In the genomic region with DNA sequence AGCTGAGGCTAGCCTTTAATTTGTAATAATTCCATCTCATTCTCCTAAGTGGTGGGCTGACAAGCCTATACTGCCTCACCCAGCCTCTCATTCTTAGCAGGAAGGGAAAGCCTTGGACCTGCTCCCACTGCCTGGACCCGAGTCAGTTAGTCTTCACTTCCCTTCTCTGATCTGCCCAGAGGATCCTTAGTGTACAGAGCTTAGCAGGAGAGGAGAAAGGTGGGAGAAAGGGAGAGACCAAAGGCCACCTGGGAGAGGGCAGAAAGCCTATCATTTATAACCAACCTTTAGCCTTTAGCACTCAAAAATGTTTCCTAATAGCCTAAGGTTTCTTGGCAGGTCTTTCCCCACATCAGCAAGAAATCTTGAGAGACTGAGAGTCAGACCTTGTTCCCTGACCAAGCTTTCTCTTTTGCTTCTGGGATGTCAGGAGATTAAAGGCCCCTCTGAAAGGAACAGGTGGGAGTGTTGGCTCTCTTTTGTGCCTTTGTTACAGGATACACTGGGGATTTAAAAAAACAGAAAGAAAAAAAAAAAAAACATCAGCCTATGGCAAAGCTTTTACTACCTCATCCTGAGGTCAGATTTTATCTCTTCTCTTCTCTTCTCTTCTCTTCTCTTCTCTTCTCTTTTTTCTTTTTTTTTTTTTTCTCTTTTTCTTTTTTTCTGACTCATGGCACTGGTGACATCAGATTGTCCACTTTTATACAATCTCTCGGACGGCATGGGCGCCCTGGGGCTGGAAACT, we compare ENCODE assay signal across 9 mouse cellular contexts. TPM values are rescaled to one million over a fixed set of nuclear protein-coding genes. Genes with fewer than 3 reads are reported as not detected.
A peak's percentile ranks its signal among the peaks of the same experiment; 100 is the strongest.
DNase-seq lines count a peak whose midpoint lies in the region; ATAC-seq lines count a peak whose summit lies in the region.
"Had no signal": no experiment of that assay in that cellular context is flagged by ENCODE, and none has a peak within 500 bp of the region (broad histone marks: within the 10 kb centered on the region; RNA-seq: fewer than 3 reads in every experiment).

No protein-coding gene starts in this region.

- peaks cover 29% of the 10 kb centered on the region for H3K4me1 ChIP-seq in kidney, embryonic 14.5 days (ENCODE audit: control insufficient read depth, insufficient read depth, low read length)
- H3K4me1 ChIP-seq in forebrain, embryonic 16.5 days (replicated peaks; ENCODE audit: control insufficient read depth, insufficient read depth, low read length) = peaks cover 36% of the 10 kb centered on the region
- peaks cover 72% of the 10 kb centered on the region for H3K4me1 ChIP-seq in liver, embryonic 12.5 days

- H3K27me3 ChIP-seq in kidney, embryonic 14.5 days (ENCODE audit: control insufficient read depth, insufficient read depth, low read length) = no peaks in the 10 kb centered on the region
- H3K27me3 ChIP-seq in forebrain, embryonic 16.5 days (replicated peaks; ENCODE audit: control insufficient read depth, insufficient read depth, low read length) = no peaks in the 10 kb centered on the region
- peaks cover 13% of the 10 kb centered on the region; the same call in 1 of the 2 replicates for H3K27me3 ChIP-seq in liver, embryonic 12.5 days (replicated peaks)

- DNase-seq in kidney, adult 8-10 months = peak; percentile 67 to 82
- peak; percentile 39 for DNase-seq in brain, adult 2 months (ENCODE audit: low read depth, low spot score)
- DNase-seq in left cerebral cortex, postnatal 10 days (ENCODE audit: extremely low spot score in 1 of 2, low spot score in 2 of 2) = no peak
- DNase-seq in adrenal gland, postnatal 25 days = no peak
- DNase-seq: lung, embryonic 14.5 days had no signal

- H3K9me3 ChIP-seq in kidney, embryonic 14.5 days (ENCODE audit: control insufficient read depth, low read length) = no peaks in the 10 kb centered on the region
- H3K9me3 ChIP-seq in forebrain, embryonic 16.5 days (ENCODE audit: control insufficient read depth, low read length) = no peaks in the 10 kb centered on the region
- no peaks in the 10 kb centered on the region for H3K9me3 ChIP-seq in liver, embryonic 12.5 days (replicated peaks)

- WGBS in kidney, embryonic 14.5 days = 30% methylated on average over 4 of the region's 4 CpGs
- 40% methylated on average over 4 of the region's 4 CpGs for WGBS in forebrain, embryonic 16.5 days
- 32% methylated on average over 4 of the region's 4 CpGs for WGBS in liver, embryonic 12.5 days (ENCODE audit: insufficient replicate concordance)

- H3K4me3 ChIP-seq in kidney, embryonic 14.5 days (ENCODE audit: low read length) = no peak overlapping the region
- H3K4me3 ChIP-seq in forebrain, embryonic 16.5 days (replicated peaks; ENCODE audit: low read length) = no peak overlapping the region
- no peak overlapping the region for H3K4me3 ChIP-seq in liver, embryonic 12.5 days

- no peak for ATAC-seq in kidney, embryonic 14.5 days (ENCODE audit: low FRiP score, low TSS enrichment)
- ATAC-seq in forebrain, embryonic 16.5 days = no peak
- no peak for ATAC-seq in liver, embryonic 12.5 days
- ATAC-seq in granulocyte monocyte progenitor cell, adult 5-6 weeks (replicated peaks; ENCODE audit: poor library complexity, severe bottlenecking) = no peak

- no peak overlapping the region for H3K27ac ChIP-seq in kidney, embryonic 14.5 days (ENCODE audit: low read depth, low read length)
- no peak overlapping the region for H3K27ac ChIP-seq in forebrain, embryonic 16.5 days (ENCODE audit: low read length)
- H3K27ac ChIP-seq in liver, embryonic 12.5 days = peak overlapping the region; percentile 8; the same call in 1 of the 2 replicates

- no peaks in the 10 kb centered on the region for H3K36me3 ChIP-seq in kidney, embryonic 14.5 days (ENCODE audit: control insufficient read depth, insufficient read depth, low read length)
- H3K36me3 ChIP-seq in forebrain, embryonic 16.5 days (ENCODE audit: control insufficient read depth, insufficient read depth) = no peaks in the 10 kb centered on the region
- H3K36me3 ChIP-seq in liver, embryonic 12.5 days = no peaks in the 10 kb centered on the region

- no peak overlapping the region for H3K4me2 ChIP-seq in kidney, embryonic 14.5 days (replicated peaks; ENCODE audit: low read depth, low read length)
- H3K4me2 ChIP-seq in forebrain, embryonic 16.5 days (ENCODE audit: low read length) = peak overlapping the region; percentile 35
- H3K4me2 ChIP-seq in liver, embryonic 12.5 days = peak overlapping the region; percentile 99
- H3K4me2 ChIP-seq: lung, embryonic 14.5 days had no signal

- intact Hi-C loops in left cerebral cortex, postnatal 10 days (cut with DNase I) = no loop called here

- no peak overlapping the region for H3K9ac ChIP-seq in kidney, embryonic 14.5 days (ENCODE audit: low read depth, low read length)
- H3K9ac ChIP-seq in forebrain, embryonic 16.5 days (replicated peaks; ENCODE audit: low read depth, low read length) = no peak overlapping the region
- peak overlapping the region; percentile 14; the same call in 1 of the 2 replicates for H3K9ac ChIP-seq in liver, embryonic 12.5 days
- H3K9ac ChIP-seq: lung, embryonic 14.5 days had no signal

RNA-seq across cellular contexts. Expression of a gene that starts 3.0 kb away (rescaled TPM):
- 3.5 and 6.0 TPM in 2 replicates for polyA plus RNA-seq in kidney, embryonic 14.5 days (2014; fragmentation: Nextera tagmentation; extraction: Ambion mirVana)
- polyA plus RNA-seq in forebrain, embryonic 16.5 days (2015; fragmentation: Nextera tagmentation; extraction: Ambion mirVana) = 12.5 and 16.4 TPM in 2 replicates
- 5.9 and 6.3 TPM in 2 replicates for polyA plus RNA-seq in liver, embryonic 12.5 days (2016; fragmentation: Nextera tagmentation; extraction: Ambion mirVana)
- 12.7 and 20.1 TPM in 2 replicates for total RNA-seq in granulocyte monocyte progenitor cell, adult 5-6 weeks (2014; fragmentation: Nextera tagmentation)
- total RNA-seq in granulocyte monocyte progenitor cell, adult 5-6 weeks (2017) = 6.2 and 7.3 TPM in 2 replicates
- total RNA-seq in left cerebral cortex, postnatal 10 days (2021) = 10 to 100 TPM; 48.4 to 51.2 TPM
- 23.0 and 24.0 TPM in 2 replicates for total RNA-seq in adrenal gland, postnatal 25 days (2021)

RNA-seq across cellular contexts. Expression of a gene that starts 21.1 kb away (rescaled TPM):
- polyA plus RNA-seq in kidney, embryonic 14.5 days (2014; fragmentation: Nextera tagmentation; extraction: Ambion mirVana) = 10.0 TPM in 2 replicates
- 3.6 and 4.2 TPM in 2 replicates for polyA plus RNA-seq in forebrain, embryonic 16.5 days (2015; fragmentation: Nextera tagmentation; extraction: Ambion mirVana)
- polyA plus RNA-seq in liver, embryonic 12.5 days (2016; fragmentation: Nextera tagmentation; extraction: Ambion mirVana) = 5.2 TPM in 2 replicates
- total RNA-seq in granulocyte monocyte progenitor cell, adult 5-6 weeks (2014; fragmentation: Nextera tagmentation) = 2.0 and 3.8 TPM in 2 replicates
- 2.3 and 3.4 TPM in 2 replicates for total RNA-seq in granulocyte monocyte progenitor cell, adult 5-6 weeks (2017)
- 1 to 10 TPM; 2.9 to 4.0 TPM for total RNA-seq in left cerebral cortex, postnatal 10 days (2021)
- 9.4 and 10.0 TPM in 2 replicates for total RNA-seq in adrenal gland, postnatal 25 days (2021)

RNA-seq across cellular contexts. Expression of a gene that starts 24.6 kb away (rescaled TPM):
- polyA plus RNA-seq in kidney, embryonic 14.5 days (2014; fragmentation: Nextera tagmentation; extraction: Ambion mirVana) = 0.51 and 0.97 TPM in 2 replicates
- polyA plus RNA-seq in forebrain, embryonic 16.5 days (2015; fragmentation: Nextera tagmentation; extraction: Ambion mirVana) = 1.2 and 1.3 TPM in 2 replicates
- polyA plus RNA-seq in liver, embryonic 12.5 days (2016; fragmentation: Nextera tagmentation; extraction: Ambion mirVana) = 0.89 and 1.2 TPM in 2 replicates
- 0.17 TPM in 1 of 2 replicates, not detected in the other for total RNA-seq in granulocyte monocyte progenitor cell, adult 5-6 weeks (2014; fragmentation: Nextera tagmentation)
- 0.22 TPM in 1 of 2 replicates, not detected in the other for total RNA-seq in granulocyte monocyte progenitor cell, adult 5-6 weeks (2017)
- total RNA-seq in left cerebral cortex, postnatal 10 days (2021) = 1 to 10 TPM; 3.1 to 3.3 TPM
- total RNA-seq in adrenal gland, postnatal 25 days (2021) = 12.7 and 14.6 TPM in 2 replicates

RNA-seq across cellular contexts. Expression of a gene that starts 47.8 kb away (rescaled TPM):
- 56.4 and 103 TPM in 2 replicates for polyA plus RNA-seq in kidney, embryonic 14.5 days (2014; fragmentation: Nextera tagmentation; extraction: Ambion mirVana)
- 54.8 and 58.5 TPM in 2 replicates for polyA plus RNA-seq in forebrain, embryonic 16.5 days (2015; fragmentation: Nextera tagmentation; extraction: Ambion mirVana)
- 46.6 and 47.9 TPM in 2 replicates for polyA plus RNA-seq in liver, embryonic 12.5 days (2016; fragmentation: Nextera tagmentation; extraction: Ambion mirVana)
- total RNA-seq in granulocyte monocyte progenitor cell, adult 5-6 weeks (2014; fragmentation: Nextera tagmentation) = 154 and 174 TPM in 2 replicates
- total RNA-seq in granulocyte monocyte progenitor cell, adult 5-6 weeks (2017) = 115 and 127 TPM in 2 replicates
- total RNA-seq in left cerebral cortex, postnatal 10 days (2021) = 100 to 1,000 TPM; 117 to 121 TPM
- 147 and 166 TPM in 2 replicates for total RNA-seq in adrenal gland, postnatal 25 days (2021)

RNA-seq across cellular contexts. Expression of a gene that starts 53.4 kb away (rescaled TPM):
- 78.2 and 99.5 TPM in 2 replicates for polyA plus RNA-seq in kidney, embryonic 14.5 days (2014; fragmentation: Nextera tagmentation; extraction: Ambion mirVana)
- polyA plus RNA-seq in forebrain, embryonic 16.5 days (2015; fragmentation: Nextera tagmentation; extraction: Ambion mirVana) = 86.1 and 90.2 TPM in 2 replicates
- 65.7 and 69.3 TPM in 2 replicates for polyA plus RNA-seq in liver, embryonic 12.5 days (2016; fragmentation: Nextera tagmentation; extraction: Ambion mirVana)
- total RNA-seq in granulocyte monocyte progenitor cell, adult 5-6 weeks (2014; fragmentation: Nextera tagmentation) = 141 and 143 TPM in 2 replicates
- 58.0 and 74.5 TPM in 2 replicates for total RNA-seq in granulocyte monocyte progenitor cell, adult 5-6 weeks (2017)
- 100 to 1,000 TPM; 312 to 326 TPM for total RNA-seq in left cerebral cortex, postnatal 10 days (2021)
- total RNA-seq in adrenal gland, postnatal 25 days (2021) = 182 and 184 TPM in 2 replicates

Comparison
In these comparisons a context has a peak if more than half of its experiments do, and no peak if none do; other contexts are left out.
1. DNase-seq: peak in kidney, adult 8-10 months (2 of 2) and brain, adult 2 months (single experiment); none in left cerebral cortex, postnatal 10 days (0 of 2) and adrenal gland, postnatal 25 days (single experiment).